Mouse (Mus musculus) spleen, postnatal 36 days (tissue): ENCODE results near the gene Efcab14.

Experiments used
- DNase-seq, 2 experiments: peaks; one replicate each; pipeline ENCODE4 v3.0.0; 2022; ENCODE audit warnings: low spot score in 2 of 2, mixed read lengths in 1 of 2

Efcab14 gene

DNA sequence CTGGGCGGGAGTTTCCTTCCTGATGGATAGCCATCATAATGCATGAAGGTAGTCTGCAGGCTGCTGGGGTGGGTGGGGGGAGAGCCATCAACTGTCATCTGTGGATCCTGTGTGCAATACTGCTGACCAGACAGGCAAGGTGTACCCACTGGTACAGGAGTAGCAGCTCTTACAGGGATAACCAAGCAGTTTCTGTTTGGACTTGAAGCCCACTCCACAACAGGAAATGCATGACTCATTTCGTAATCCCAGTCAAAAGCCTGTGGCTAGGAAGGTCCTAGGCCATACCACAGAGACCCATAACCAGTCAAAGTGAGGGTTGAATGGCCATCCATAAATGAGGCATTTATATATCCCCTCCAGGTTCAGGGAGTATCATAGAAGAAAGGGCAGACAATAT lies 40.1 kb downstream of the Efcab14 start:
- no peak for DNase-seq

DNA sequence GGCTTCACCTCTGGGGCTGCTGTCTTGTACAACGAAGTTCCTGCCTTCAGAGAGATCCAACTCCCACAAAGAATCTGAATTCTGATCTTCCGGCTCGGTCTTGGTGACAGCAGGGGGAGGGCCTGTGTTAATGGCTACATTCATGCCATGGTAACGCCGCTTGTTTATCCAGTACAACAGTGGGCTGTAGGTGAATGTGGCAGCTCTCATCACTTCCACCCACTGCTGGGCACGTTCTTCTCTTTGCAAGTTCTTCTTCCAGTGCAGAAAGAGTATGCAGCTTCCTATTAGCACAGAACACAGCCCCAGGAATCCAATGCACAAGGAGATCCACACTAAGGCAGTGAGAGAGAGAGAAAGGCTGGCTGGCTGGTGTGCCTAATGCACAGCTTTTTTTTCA lies 42.7 kb downstream of the Efcab14 start:
- DNase-seq = no peak

DNA sequence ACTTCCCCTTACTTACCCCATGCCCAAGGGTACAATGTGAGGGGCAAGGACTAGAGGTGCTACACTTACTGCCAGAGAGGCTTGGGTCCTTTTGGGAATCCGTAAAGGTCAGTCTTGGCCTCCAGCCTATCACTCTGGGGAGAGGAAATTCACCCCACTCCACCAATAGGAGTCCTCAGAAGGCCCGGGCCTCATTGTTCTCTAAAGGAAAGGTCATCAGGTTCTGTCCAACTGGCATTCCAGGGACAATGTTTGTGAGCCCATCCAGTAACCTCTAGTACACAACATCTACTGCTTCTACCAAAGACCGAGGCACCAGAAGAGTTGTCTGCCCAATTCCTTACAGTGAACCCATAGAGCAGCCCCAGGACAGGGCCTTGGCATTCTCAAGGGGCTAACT lies 43.4 kb downstream of the Efcab14 start, which contains the start of gene Tex38:
Gene Tex38 (minus strand): TSS at position 101 of the 400 bp plus-strand sequence.
- DNase-seq = no peak

DNA sequence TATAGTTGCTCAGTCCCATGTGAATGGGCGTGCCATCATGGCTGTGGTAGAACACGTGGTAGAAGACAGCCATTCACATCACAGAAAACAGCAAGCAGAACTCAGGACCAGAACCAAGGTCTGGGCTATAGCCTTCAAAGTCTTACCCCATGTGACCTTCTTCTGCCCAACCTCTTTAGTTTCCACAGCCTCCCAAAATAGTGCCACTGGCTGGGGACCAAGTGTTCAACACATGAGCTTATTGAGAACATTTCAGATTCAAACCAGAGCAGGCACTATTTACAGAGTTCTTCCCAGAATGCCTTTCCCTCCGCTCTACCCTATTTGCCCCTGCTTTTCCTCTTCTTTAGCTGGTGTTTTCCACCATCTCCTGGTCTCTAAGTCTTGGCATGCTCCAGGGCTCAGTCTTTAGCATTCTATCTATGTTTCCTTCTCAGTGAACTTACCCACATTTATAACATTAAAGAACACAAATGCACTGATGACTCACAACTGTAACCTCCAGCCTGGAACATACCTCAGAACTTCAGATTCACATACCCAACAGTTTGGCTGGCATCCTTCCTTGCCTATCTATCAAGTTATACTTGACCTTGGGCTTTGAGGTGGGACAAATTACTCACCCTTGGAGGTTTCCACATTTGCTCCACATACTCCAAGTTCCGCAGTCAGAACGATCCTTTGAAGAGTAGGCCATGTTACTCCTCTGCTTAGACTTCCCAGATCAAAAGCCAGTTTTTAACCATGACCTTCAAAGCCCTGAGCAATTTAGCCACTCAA lies 44.7 kb downstream of the Efcab14 start:
- DNase-seq = no peak

DNA sequence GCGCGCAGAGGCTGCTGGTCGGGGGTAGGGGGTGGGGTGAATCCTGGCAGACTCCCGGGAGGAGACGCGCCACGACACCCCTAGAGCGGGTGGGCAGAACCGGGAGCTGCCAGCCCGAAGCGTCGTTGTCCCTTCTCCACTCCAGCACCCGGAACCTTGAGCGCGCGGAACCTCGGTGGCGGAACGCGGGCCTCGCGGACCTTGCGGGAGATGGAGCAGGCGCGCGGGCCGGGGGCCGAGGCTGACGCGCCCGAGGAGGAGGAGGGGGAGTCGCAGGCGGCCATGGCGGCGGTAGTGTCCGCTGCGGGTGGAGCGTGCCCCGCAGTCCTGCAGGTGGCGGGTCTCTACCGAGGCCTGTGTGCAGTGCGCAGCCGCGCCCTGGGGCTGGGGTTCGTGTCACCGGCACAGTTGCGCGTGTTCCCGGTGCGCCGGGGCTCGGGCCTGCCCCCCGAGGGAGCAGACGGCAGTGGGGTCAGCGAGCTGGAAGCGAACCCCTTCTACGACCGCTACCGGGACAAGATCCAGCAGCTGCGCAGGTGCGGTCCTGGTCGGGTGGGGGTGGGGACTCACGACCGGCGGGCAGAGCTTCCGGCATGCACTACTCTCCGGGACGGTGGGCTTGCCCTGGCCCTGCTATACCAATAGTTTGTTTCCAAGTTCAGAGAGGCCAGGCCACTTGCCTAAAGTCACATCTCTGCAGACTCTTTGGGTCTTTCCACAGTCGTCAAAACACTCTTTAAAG lies 47.4 kb downstream of the Efcab14 start, which contains the start of gene Atpaf1:
Gene Atpaf1 (plus strand): TSS at position 44 of the 742 bp plus-strand sequence.
- peak; percentile 46 to 53 for DNase-seq

DNA sequence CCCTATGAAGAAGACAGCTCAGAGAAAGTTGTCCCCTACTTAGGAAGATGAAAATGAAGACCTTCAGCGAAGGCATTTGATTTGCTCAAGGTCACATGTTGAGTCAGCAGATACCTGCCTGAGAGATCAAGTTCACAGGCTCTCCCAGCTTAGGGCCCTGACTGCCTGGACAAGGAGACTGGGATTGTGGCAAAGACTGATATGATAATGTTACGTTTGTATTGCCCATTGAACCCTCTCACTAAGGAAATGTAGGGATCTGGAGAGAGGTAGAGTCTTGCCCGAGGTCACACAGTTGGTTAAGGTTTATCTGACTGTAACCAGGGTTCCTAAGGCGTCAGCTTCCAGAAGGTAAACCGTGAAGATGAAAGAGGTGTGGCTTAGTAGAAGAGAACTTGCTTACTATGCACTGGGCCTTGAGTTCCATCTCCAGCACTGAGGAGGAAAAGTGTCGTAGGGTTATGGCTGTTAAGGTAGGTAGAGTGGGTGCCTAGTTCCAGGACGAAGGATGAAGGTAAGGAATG lies 48.0 kb downstream of the Efcab14 start:
- DNase-seq = no peak

DNA sequence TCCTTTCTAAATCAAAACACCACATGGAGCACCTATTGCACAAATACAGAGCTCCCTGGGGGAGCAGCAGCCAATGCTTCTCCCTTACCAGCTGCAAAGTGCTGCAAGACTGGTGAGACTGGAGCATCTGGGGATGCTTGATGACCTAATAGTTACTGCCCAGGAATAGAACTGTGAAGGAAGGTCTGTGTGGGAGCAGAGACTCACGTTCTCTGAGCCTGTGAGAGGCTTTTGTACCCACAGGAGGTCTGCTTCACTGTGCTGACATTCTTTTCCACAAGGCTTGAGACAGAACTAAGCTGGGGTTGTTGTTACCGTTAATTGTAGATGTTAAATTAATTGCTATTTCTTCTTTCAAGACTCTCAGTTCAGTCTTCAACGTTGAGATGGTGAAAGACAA lies 53.3 kb downstream of the Efcab14 start:
- DNase-seq = no peak

DNA sequence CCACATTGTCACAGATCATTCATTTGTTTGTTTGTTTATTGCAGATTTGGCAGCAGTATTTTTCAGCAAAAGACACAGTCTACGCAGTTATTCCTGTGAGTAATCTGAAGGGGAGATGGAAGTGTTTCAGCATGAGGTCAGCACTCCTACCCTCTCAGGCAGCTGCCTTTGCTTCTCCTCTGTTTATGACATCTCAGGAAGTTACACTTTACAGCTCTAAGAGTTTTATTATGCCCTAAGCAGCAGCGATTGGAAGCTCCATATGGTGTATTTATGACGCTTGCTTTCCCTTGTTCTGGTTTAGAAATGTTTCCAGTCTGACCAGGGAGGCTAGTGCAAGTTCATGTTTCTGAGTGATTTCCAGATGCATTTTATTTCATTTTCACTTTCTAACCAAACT lies 57.8 kb downstream of the Efcab14 start:
- no peak for DNase-seq

DNA sequence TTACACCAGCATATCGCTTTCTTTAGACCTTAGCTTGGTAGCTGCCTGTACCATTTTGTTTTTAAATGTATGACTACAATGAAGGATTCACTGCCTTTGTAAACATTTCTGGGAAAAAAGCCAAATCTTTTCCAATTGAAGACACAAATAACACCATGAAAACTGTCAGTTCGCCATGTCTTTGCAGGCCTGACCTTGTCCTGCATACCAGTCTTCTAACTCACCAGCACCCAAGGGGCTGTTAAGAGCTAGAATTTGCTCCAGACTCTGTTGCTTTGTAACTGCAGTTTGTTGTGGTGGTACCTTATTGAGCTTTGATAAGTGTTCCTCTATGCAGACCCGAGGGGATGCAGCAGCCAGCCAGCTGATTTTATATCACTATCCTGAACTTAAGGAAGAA lies 62.4 kb downstream of the Efcab14 start:
- no peak for DNase-seq

DNA sequence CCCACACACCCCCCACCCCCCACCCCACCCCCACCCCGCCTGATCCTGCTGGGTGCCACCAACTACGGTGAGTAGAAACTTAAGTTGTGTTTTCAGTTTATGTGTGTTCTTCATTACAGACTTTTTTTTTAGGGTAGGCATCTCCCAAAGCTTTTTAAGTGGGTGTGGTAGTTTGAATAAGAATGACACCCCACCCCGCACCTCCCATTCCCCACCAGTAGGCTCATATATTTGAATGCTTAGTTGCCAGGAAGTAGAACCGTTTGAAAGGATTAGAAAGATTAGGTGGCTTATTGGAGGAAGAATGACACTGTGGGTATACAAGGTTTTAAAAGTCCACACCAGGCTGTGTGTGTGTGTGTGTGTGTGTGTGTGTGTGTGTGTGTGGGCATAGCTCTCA lies 74.8 kb downstream of the Efcab14 start:
- DNase-seq = no peak

DNA sequence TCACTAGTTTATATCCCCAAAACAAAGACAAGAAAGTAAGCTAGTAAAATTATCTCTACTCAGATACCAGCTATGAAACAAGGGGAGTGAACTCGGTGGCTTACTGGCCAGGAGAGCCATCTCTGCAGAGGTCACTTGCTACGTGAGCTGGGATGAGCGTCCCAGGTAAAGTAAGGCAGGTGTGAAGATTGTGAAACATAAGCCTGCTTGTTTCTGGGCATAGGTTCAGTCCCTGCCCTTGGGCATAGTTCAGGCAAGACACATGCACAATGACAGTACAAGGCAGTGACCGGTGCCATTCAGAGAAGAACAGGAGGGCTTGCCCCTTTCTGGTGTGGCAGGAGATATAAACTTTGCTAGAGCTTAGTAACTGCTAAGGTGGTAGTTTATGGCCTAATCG lies 78.1 kb downstream of the Efcab14 start:
- DNase-seq = no peak

DNA sequence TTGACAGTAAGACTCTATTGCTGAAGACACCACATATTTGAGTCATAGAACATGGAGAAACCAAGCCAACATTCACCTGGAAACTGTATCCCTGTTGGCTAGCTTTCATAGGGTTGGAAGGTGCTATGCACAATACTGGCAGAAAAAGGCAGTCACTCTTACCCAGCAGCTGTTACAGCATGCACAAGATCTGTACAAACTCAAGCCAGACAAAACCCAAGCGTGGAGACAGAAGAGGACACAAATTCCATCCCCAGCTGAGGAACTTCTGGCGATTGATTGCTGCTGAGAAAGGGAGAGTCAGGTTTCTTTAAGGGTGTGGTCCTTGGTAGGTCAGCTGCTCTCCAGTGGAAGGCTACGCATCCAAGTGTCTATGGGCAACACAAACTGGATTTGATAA lies 82.7 kb downstream of the Efcab14 start:
- DNase-seq = no peak

DNA sequence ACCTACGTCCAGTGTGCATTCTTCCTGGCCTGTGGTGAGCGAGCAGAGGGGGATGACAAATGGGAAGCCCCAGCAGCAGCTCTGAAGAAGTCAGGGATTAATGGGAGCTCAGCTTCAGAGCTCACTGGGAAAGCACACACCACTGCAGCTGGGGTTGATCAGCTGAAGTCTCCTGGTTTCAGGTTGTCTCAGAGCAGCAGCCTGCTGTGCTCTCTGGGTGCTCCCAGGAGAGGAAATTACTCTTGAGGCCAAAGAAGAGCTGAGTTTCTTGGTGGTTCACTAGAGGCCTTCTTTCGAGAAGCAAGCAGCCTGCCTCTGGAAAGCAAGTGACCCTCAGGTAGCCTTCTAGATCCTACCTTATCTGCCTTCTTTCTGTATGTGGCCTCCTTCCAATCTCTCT lies 83.4 kb downstream of the Efcab14 start:
- DNase-seq = no peak

DNA sequence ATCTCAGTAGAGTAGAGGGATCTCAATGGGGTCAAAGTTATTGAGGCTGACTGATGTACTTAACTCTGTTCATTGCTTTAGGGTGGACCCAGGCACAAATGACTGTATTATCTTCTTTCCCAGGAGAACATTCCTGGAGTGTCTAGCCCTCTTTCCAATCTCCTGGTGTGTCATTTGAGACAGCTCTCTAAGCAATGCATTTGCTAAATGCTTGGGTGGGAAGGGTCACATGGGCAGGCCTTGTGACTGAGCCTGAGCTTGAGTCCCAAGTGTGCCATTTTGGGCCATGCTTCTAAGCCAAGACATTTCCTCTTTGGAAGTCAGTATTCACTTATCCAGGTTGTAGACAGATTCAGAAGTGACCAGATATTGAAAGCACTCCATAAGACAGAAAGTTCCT lies 83.9 kb downstream of the Efcab14 start:
- DNase-seq = no peak

DNA sequence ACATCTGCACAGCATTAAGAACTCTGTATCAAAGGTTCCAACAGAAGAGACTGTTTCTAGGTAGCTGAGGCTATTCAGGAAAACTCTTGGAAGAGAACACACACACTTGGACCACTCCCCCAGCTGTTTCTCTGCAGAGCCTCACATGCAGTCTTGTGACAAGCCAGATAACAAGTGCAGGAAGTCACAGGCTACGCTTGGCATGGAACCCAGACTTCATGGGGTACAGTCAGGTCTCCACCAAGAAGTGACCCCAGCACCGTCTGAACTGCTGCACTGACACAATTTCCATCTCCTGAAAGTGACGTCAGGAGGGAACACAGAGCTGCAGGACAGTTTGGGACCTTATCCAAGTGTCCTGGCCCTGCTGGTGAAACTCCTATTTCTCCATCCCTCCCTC lies 84.4 kb downstream of the Efcab14 start:
- DNase-seq = no peak

DNA sequence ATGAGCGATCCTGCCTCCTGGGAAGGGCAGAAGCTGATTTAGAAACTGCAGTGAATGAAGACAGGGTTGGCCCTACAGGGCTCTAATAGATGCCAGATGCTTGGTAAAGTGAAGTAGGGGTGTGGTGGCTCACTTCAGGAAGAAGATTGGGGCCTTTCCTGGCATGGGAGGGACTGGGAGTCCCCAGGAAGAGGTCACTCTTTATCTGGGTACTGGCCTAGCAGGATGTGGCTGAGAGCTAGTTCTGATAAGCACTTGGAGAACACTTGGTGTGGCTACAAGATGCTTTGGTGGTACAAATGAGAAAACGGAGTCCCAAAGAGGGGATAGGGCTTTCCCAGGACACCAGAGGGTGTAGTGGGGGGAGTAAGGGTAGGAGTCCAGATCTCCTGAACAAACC lies 86.6 kb downstream of the Efcab14 start:
- DNase-seq = no peak

DNA sequence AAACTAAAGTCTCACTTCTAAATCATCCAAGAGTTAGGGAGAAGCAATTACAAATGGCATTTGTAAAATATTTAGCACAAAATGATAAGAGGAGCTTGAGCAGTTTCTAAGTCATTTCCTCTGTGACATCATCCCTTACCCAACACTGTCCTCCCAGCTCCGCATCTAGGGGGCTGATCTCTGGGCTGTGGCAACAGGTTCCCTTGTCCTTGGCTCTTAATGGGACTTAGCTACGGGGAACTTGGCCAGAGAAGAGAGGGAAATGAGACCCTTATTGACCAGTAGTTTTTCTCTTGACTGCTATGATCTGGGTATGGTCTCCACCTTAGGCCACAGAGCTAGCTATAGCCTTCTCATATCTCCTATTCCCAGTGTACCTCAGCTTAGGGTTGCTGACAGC lies 87.7 kb downstream of the Efcab14 start:
- DNase-seq = no peak
